Mouse (Mus musculus): ENCODE data around the gene Slc1a5.

DNA sequence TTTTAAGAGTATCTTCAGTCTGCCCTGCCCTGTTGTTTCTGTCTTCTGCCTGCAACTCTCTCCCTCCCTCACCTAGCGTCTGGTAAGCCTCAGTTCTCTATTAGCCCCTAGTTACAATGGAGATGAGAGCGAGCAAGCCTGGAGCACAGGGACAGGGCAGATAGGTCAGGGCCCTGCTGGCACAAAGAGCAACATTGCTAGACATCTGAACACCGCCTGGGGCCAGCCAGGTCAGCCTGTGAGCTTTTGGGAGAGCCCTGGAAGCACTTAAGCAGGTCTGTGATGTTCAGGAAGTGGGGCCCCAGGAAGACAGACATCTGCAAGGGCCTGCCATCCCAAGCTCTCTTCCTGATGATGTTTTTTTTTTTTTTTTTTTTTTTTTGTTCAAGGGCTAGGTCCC is 40.0 kb downstream of the Slc1a5 start:
- TF ChIP-seq CTCF (IDR thresholded peaks at IDR 0.05; ENCODE audit: low read depth): no peak
- TF ChIP-seq EP300 (IDR thresholded peaks at IDR 0.05; ENCODE audit: low read depth): no peak
